Comparison of ENCODE assay signal across 15 mouse cellular contexts in genomic region chr6:119145109-119145508, GRCm38 (mm10). TPM values are rescaled to one million over a fixed set of nuclear protein-coding genes. Genes with fewer than 3 reads are reported as not detected.
"Had no signal": no experiment of that assay in that cellular context is flagged by ENCODE, and none has a peak within 500 bp of the region (broad histone marks: within the 10 kb centered on the region; RNA-seq: fewer than 3 reads in every experiment).

No protein-coding gene starts in this region.

- H3K27ac ChIP-seq: kidney, postnatal 0 days; left cerebral cortex, adult 2 months; liver, embryonic 13.5 days; stomach, embryonic 15.5 days had no signal

- H3K9ac ChIP-seq: liver, embryonic 13.5 days; stomach, embryonic 15.5 days had no signal

- H3K9me3 ChIP-seq: liver, embryonic 13.5 days; stomach, embryonic 15.5 days had no signal

- H3K36me3 ChIP-seq: liver, embryonic 13.5 days; stomach, embryonic 15.5 days had no signal

- H3K4me1 ChIP-seq: liver, embryonic 13.5 days; stomach, embryonic 15.5 days had no signal

- H3K4me2 ChIP-seq: liver, embryonic 13.5 days; midbrain, embryonic 11.5 days; stomach, embryonic 15.5 days had no signal

- H3K27me3 ChIP-seq: stomach, embryonic 15.5 days had no signal

- H3K4me3 ChIP-seq: left cerebral cortex, adult 2 months; liver, embryonic 13.5 days; stomach, embryonic 15.5 days had no signal

- DNase-seq: kidney, adult 2 months; kidney, postnatal 25 days; layer of hippocampus, postnatal 36 days; liver, embryonic 13.5 days; lung, adult 2 months; lung, postnatal 14 days; lung, postnatal 4 days; midbrain, embryonic 14.5 days; right cerebral cortex, postnatal 14 days; spleen, adult 18-20 months had no signal

RNA-seq across cellular contexts. Expression of gene Cacna1c, which starts 51.1 kb away (rescaled TPM):
- total RNA-seq: megakaryocyte progenitor cell, adult 5-6 weeks had no signal
